Mouse (Mus musculus): ENCODE results near the gene Mif. TPM values are rescaled to one million over a fixed set of nuclear protein-coding genes. Genes with fewer than 3 reads are reported as not detected.

The Mif gene
- polyA plus RNA-seq, 1 experiment from 2014 or later: 1,867 TPM

DNA sequence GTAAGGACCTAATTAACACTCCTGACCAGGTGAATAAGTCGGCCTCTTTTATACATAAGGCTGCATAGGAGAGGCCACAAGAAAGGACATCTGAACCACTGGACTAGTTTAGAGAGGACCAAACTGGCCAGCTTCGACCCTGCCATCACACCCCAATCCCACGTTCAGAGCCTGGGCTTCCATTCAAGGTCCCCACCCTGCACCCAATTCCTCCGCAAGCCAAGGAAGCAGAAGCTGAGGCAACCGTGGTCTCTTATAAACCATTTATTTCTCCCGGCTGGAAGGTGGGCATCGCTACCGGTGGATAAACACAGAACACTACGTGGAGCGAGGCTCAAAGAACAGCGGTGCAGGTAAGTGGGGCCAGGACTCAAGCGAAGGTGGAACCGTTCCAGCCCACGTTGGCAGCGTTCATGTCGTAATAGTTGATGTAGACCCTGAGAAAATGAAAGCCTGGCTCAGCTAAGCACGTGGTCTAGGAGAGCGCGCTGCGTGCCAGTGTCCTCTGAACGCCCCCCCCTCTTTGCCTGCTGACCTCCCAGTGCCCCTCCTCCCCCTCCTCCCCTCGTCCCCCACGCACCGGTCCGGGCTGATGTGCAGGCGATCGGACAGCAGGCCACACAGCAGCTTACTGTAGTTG lies 813 bp downstream of the Mif start:
- peak overlapping the region; percentile 93 for H3K27ac ChIP-seq (ENCODE audit: low read length)
- peak overlapping the region; percentile 83 for H3K4me2 ChIP-seq (ENCODE audit: low read depth, low read length)
- H3K9me3 ChIP-seq (replicated peaks; ENCODE audit: control insufficient read depth, low read length): no peaks in the 10 kb centered on the region
- WGBS: 3% methylated on average over 27 of the region's 27 CpGs
- H3K36me3 ChIP-seq (ENCODE audit: control insufficient read depth, insufficient read depth): peaks cover 14% of the 10 kb centered on the region
- H3K9ac ChIP-seq (ENCODE audit: low read length): peak overlapping the region; percentile 84
- H3K4me3 ChIP-seq (ENCODE audit: low read length): peak overlapping the region; percentile 61
- H3K27me3 ChIP-seq (ENCODE audit: control insufficient read depth, insufficient read depth, low read length): no peaks in the 10 kb centered on the region
- H3K4me1 ChIP-seq (ENCODE audit: control insufficient read depth, insufficient read depth, low read length): peaks cover 26% of the 10 kb centered on the region
- peak; percentile 47 for ATAC-seq (replicated peaks; ENCODE audit: extremely low read depth, insufficient read depth, low FRiP score)

DNA sequence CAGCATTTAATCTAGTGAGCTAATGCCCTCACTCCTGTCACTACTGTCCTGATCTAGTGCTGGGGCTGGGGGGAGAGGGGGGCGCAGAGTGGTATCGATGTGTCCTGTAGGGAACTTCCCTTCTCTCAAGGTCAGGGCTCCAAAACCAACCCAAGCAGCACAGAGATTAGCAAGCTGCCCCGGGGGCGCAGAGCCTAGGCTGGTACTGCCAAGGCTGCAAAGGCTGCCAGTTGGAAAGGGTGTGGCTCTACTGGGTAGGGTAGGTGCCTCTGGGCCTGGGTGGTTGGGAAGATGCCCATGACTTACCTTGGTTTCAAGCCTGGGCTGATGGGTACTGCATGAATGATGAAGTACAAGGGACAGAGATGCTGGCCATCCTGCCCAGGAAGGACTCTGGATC lies 2.4 kb downstream of the Mif start:
- H3K9ac ChIP-seq (ENCODE audit: low read length): no peak overlapping the region
- no peak for ATAC-seq (replicated peaks; ENCODE audit: extremely low read depth, insufficient read depth, low FRiP score)
- no peaks in the 10 kb centered on the region for H3K9me3 ChIP-seq (replicated peaks; ENCODE audit: control insufficient read depth, low read length)
- 88% methylated on average over 4 of the region's 4 CpGs for WGBS
- H3K4me3 ChIP-seq (ENCODE audit: low read length): no peak overlapping the region
- H3K4me1 ChIP-seq (ENCODE audit: control insufficient read depth, insufficient read depth, low read length): peaks cover 26% of the 10 kb centered on the region
- H3K27ac ChIP-seq (ENCODE audit: low read length): no peak overlapping the region
- H3K4me2 ChIP-seq (ENCODE audit: low read depth, low read length): no peak overlapping the region
- H3K27me3 ChIP-seq (ENCODE audit: control insufficient read depth, insufficient read depth, low read length): no peaks in the 10 kb centered on the region
- H3K36me3 ChIP-seq (ENCODE audit: control insufficient read depth, insufficient read depth): peaks cover 14% of the 10 kb centered on the region

DNA sequence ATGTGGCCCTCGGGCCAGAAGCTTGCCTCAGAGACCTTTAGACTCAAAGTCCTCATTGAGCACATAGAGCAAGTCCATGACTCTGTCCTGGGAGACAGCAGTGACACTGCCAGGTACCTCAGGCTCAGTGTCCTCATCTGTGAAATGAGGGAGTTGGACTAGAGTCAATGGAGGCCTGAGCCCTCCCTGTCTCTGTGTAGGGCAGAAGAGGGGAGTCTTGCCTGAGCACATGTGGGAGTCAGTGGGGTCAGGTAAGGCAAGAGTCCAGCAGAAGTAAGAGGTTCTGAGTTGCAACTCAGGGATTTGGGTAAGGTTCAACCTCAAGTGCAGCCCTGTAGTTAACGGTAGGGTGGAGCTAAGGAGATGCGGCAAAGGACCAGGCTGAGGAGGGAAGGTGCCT lies 3.1 kb downstream of the Mif start:
- WGBS: 73% methylated on average over 3 of the region's 3 CpGs
- no peaks in the 10 kb centered on the region for H3K9me3 ChIP-seq (replicated peaks; ENCODE audit: control insufficient read depth, low read length)
- no peak overlapping the region for H3K4me2 ChIP-seq (ENCODE audit: low read depth, low read length)
- H3K27ac ChIP-seq (ENCODE audit: low read length): no peak overlapping the region
- H3K27me3 ChIP-seq (ENCODE audit: control insufficient read depth, insufficient read depth, low read length): no peaks in the 10 kb centered on the region
- peaks cover 14% of the 10 kb centered on the region for H3K36me3 ChIP-seq (ENCODE audit: control insufficient read depth, insufficient read depth)
- ATAC-seq (replicated peaks; ENCODE audit: extremely low read depth, insufficient read depth, low FRiP score): no peak
- H3K4me1 ChIP-seq (ENCODE audit: control insufficient read depth, insufficient read depth, low read length): peaks cover 26% of the 10 kb centered on the region
- no peak overlapping the region for H3K4me3 ChIP-seq (ENCODE audit: low read length)
- no peak overlapping the region for H3K9ac ChIP-seq (ENCODE audit: low read length)

DNA sequence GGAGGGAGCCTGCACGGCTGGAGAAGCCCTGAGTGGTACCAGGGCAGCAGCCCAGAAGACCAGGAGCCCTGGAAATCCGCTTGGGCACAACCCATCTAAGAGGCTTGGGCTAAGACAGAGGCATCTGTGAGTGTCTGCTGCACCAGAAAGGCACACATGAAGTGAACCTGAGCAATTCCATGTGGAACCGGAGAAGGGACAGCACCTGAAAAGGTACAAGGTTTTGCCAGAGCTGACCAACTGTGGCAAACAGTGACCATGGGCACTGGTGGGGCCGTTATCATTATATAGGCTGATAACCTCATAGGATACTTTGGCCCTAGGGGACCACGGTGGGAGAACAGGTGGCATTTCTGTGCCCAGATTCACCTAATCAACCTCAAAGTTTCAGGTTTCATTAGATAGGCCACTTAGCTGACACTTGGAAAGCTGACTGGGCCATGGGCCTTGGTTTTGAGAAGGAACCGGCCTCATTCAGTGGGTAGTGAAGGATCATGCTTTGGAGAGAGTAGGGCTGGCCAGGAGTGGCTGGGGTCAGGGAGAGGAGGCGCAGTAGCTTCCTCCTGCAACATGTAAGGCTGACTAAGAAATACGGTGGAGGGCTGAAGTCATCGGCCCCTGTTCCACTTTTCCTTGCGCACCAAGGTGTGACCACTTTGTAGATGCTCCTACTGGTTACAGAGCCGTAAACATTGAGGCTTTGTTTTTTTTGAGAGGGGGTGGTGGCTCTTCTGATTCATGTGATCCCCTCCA lies 3.7 kb downstream of the Mif start:
- peaks cover 25% of the 10 kb centered on the region for H3K4me1 ChIP-seq (ENCODE audit: control insufficient read depth, insufficient read depth, low read length)
- H3K27me3 ChIP-seq (ENCODE audit: control insufficient read depth, insufficient read depth, low read length): no peaks in the 10 kb centered on the region
- no peak overlapping the region for H3K4me3 ChIP-seq (ENCODE audit: low read length)
- peaks cover 14% of the 10 kb centered on the region for H3K36me3 ChIP-seq (ENCODE audit: control insufficient read depth, insufficient read depth)
- no peak overlapping the region for H3K9ac ChIP-seq (ENCODE audit: low read length)
- no peak for ATAC-seq (replicated peaks; ENCODE audit: extremely low read depth, insufficient read depth, low FRiP score)
- H3K4me2 ChIP-seq (ENCODE audit: low read depth, low read length): no peak overlapping the region
- H3K27ac ChIP-seq (ENCODE audit: low read length): no peak overlapping the region
- no peaks in the 10 kb centered on the region for H3K9me3 ChIP-seq (replicated peaks; ENCODE audit: control insufficient read depth, low read length)
- WGBS: 78% methylated on average over 11 of the region's 11 CpGs

DNA sequence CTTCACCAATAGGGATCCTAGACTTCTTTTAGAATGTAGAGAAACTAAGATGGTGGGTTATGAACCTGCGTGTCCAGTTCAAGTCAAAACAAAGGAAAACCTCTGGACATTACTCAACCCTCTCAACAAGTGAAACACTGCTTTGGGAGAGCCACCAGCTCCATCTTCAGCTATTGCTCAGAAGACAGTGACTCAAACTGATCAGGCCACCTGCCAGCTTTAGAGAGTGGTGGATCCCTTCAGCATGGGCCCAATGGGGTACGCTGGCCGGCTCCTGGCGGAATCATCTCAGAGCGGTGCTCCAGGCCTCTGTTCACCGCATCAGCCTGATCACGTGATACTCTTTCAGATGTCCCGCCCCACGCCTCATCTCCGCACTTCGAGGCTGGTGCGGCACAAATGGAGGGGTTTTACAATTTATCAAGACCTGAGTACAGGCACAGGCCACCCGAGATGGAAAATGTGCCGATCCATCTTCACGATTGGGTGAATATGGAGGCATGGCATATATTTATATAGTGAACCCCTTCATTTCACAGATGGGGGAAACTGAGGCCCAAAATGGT lies 4.5 kb downstream of the Mif start:
- 86% methylated on average over 15 of the region's 15 CpGs for WGBS
- Histone ChIP-seq H3K27ac (ENCODE audit: low read length) (no peak overlapping the region), H3K4me3 (ENCODE audit: low read length) (no peak overlapping the region), H3K9ac (ENCODE audit: low read length) (no peak overlapping the region), H3K36me3 (ENCODE audit: control insufficient read depth, insufficient read depth) (peaks cover 14% of the 10 kb centered on the region), H3K4me2 (ENCODE audit: low read depth, low read length) (no peak overlapping the region), H3K27me3 (ENCODE audit: control insufficient read depth, insufficient read depth, low read length) (no peaks in the 10 kb centered on the region), H3K4me1 (ENCODE audit: control insufficient read depth, insufficient read depth, low read length) (peaks cover 16% of the 10 kb centered on the region), H3K9me3 (replicated peaks; ENCODE audit: control insufficient read depth, low read length) (no peaks in the 10 kb centered on the region)
- no peak for ATAC-seq (replicated peaks; ENCODE audit: extremely low read depth, insufficient read depth, low FRiP score)

DNA sequence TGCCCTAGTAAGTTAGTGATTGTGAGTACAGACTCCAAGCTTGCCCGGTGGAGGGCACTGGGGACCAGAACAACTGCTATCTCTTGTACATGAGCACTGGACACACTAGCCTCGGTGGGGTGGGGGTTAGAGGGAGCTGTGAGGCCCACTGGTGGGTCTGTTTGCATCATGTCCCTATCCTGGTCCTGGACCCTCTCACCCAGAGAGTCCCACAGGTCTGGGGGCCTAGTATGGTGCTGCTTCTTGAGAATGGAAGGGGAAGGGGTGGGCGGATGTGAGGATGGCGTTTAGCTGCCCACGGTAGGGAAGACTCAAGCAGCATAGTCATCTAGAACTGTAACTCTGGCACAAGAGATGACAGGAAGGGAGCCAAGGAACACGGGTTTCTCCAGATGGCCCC lies 5.2 kb downstream of the Mif start:
- H3K9ac ChIP-seq (ENCODE audit: low read length): no peak overlapping the region
- no peak overlapping the region for H3K4me3 ChIP-seq (ENCODE audit: low read length)
- peaks cover 14% of the 10 kb centered on the region for H3K36me3 ChIP-seq (ENCODE audit: control insufficient read depth, insufficient read depth)
- WGBS: 62% methylated on average over 6 of the region's 6 CpGs
- H3K27me3 ChIP-seq (ENCODE audit: control insufficient read depth, insufficient read depth, low read length): no peaks in the 10 kb centered on the region
- ATAC-seq (replicated peaks; ENCODE audit: extremely low read depth, insufficient read depth, low FRiP score): no peak
- no peak overlapping the region for H3K27ac ChIP-seq (ENCODE audit: low read length)
- H3K4me2 ChIP-seq (ENCODE audit: low read depth, low read length): no peak overlapping the region
- H3K9me3 ChIP-seq (replicated peaks; ENCODE audit: control insufficient read depth, low read length): no peaks in the 10 kb centered on the region
- peaks cover 13% of the 10 kb centered on the region for H3K4me1 ChIP-seq (ENCODE audit: control insufficient read depth, insufficient read depth, low read length)

DNA sequence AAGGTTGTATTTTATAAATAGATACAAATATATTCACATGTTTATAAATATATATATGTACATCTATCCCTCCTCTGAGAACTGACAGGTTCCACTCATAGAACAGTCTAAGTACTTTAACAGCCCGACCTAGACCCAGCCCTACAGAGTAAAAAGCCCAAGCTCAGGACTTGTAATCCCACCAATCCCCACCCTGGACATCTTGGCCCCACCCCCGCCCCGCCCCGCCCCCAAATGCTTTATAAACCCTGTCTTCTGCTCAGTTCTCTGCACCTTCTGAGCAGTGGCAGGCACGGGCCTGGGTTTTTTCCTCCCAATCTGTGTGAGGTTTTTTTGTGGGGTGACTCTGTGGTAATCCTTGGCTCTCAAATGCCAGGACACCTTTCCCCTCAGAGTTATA lies 5.9 kb downstream of the Mif start:
- ATAC-seq (replicated peaks; ENCODE audit: extremely low read depth, insufficient read depth, low FRiP score): no peak
- H3K4me1 ChIP-seq (ENCODE audit: control insufficient read depth, insufficient read depth, low read length): peaks cover 11% of the 10 kb centered on the region
- 36% methylated on average over 5 of the region's 5 CpGs for WGBS
- peaks cover 14% of the 10 kb centered on the region for H3K36me3 ChIP-seq (ENCODE audit: control insufficient read depth, insufficient read depth)
- H3K4me2 ChIP-seq (ENCODE audit: low read depth, low read length): no peak overlapping the region
- H3K9me3 ChIP-seq (replicated peaks; ENCODE audit: control insufficient read depth, low read length): no peaks in the 10 kb centered on the region
- no peaks in the 10 kb centered on the region for H3K27me3 ChIP-seq (ENCODE audit: control insufficient read depth, insufficient read depth, low read length)
- no peak overlapping the region for H3K27ac ChIP-seq (ENCODE audit: low read length)
- no peak overlapping the region for H3K9ac ChIP-seq (ENCODE audit: low read length)
- H3K4me3 ChIP-seq (ENCODE audit: low read length): no peak overlapping the region

DNA sequence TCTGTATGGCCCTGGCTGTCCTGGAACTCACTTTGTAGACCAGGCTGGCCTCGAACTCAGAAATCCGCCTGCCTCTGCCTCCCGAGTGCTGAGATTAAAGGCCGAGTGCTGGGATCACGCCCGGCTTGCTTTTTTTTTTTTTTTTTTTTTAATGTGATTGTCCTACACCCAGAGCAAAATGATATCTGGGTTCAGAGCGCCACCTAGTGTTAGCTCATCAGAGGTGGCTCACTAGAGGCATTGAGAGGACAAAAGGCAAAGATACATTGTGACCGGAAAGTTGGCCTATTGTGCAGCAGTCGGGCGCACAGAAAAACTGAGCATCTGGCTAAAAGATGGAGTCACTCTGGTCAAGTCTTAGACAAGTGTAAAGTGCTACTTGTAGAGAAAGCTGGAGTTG lies 6.6 kb downstream of the Mif start:
- WGBS: 25% methylated on average over 10 of the region's 10 CpGs
- Histone ChIP-seq H3K9ac (ENCODE audit: low read length) (no peak overlapping the region), H3K27ac (ENCODE audit: low read length) (no peak overlapping the region), H3K4me2 (ENCODE audit: low read depth, low read length) (no peak overlapping the region), H3K36me3 (ENCODE audit: control insufficient read depth, insufficient read depth) (peaks cover 13% of the 10 kb centered on the region), H3K4me1 (ENCODE audit: control insufficient read depth, insufficient read depth, low read length) (peaks cover 5% of the 10 kb centered on the region), H3K27me3 (ENCODE audit: control insufficient read depth, insufficient read depth, low read length) (no peaks in the 10 kb centered on the region), H3K9me3 (replicated peaks; ENCODE audit: control insufficient read depth, low read length) (no peaks in the 10 kb centered on the region), H3K4me3 (ENCODE audit: low read length) (no peak overlapping the region)
- no peak for ATAC-seq (replicated peaks; ENCODE audit: extremely low read depth, insufficient read depth, low FRiP score)

DNA sequence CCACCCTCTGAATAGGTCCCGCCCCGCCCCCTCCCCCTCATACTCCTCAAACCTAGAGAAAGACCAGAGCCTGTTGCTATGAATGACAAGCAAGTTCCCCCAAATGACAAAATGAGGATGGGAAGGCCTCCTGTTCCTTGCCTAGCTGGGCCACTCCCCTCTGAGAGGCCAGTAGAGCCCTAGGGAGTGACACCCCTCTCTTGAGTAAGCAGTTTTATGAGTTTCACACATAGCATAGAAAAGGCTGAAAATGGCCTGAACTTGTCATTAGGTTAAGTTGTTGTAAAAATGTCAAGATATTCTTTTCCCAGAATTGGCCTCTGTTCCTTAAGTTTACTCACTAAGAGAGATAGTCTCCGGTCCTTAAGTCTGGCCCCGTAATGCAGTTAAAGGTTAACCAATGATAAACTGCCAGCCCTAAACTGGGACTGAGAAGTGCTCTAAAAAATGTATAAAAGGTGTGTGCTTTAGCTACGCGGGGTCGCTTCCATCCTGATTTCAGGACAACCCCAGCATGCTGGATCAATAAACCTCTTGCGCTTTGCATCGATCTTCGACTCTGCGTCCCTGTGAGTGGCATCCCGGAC lies 7.4 kb downstream of the Mif start:
- Histone ChIP-seq H3K4me1 (ENCODE audit: control insufficient read depth, insufficient read depth, low read length) (no peaks in the 10 kb centered on the region), H3K9me3 (replicated peaks; ENCODE audit: control insufficient read depth, low read length) (no peaks in the 10 kb centered on the region), H3K27ac (ENCODE audit: low read length) (no peak overlapping the region), H3K27me3 (ENCODE audit: control insufficient read depth, insufficient read depth, low read length) (no peaks in the 10 kb centered on the region), H3K4me3 (ENCODE audit: low read length) (no peak overlapping the region), H3K36me3 (ENCODE audit: control insufficient read depth, insufficient read depth) (peaks cover 6% of the 10 kb centered on the region; the same call in 1 of the 2 replicates), H3K9ac (ENCODE audit: low read length) (no peak overlapping the region), H3K4me2 (ENCODE audit: low read depth, low read length) (no peak overlapping the region)
- no peak for ATAC-seq (replicated peaks; ENCODE audit: extremely low read depth, insufficient read depth, low FRiP score)
- WGBS: 94% methylated on average over 12 of the region's 12 CpGs
